Mouse (Mus musculus): Measurements from ENCODE around the gene Fam160a1. TPM values are rescaled to one million over a fixed set of nuclear protein-coding genes. Genes with fewer than 3 reads are reported as not detected.

Fam160a1 gene
- total RNA-seq (2021), result 1 to 10 TPM; 5.2 to 5.4 TPM
- long read RNA-seq, experiment 1, partial matches to known transcripts, result 2 of 5 reads
- long read RNA-seq, experiment 1, other reads (novel, unspliced or antisense), result 2 of 5 reads
- long read RNA-seq, experiment 2, partial matches to known transcripts, result 1 of 3 reads
- long read RNA-seq, experiment 2, other reads (novel, unspliced or antisense), result 2 of 3 reads

DNA sequence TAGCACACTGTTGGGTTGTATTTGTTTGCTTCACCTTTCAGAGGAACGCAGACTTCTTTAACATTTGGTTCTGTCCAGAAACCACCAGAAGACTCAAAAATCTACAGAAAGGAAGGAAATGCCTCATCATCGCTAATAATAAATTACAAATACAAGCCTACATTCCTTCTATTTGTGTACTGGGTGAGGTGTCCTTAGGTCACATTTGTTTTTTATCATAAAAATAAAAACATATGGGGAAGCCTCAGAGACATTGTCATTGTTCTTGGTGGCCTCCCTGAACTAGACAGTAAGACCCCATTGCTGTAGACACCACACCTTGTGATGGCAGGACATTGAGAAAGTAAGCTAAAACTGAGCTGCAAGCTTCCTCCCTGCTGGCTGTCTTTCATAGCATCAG, at the start of gene Fam160a1:
Fam160a1 (minus strand) TSS at position 101 of the 400 bp plus-strand sequence.
- intact Hi-C loops (cut with DNase I), result no loop called here
- DNase-seq (ENCODE audit: low spot score in 2 of 2), result no peak

DNA sequence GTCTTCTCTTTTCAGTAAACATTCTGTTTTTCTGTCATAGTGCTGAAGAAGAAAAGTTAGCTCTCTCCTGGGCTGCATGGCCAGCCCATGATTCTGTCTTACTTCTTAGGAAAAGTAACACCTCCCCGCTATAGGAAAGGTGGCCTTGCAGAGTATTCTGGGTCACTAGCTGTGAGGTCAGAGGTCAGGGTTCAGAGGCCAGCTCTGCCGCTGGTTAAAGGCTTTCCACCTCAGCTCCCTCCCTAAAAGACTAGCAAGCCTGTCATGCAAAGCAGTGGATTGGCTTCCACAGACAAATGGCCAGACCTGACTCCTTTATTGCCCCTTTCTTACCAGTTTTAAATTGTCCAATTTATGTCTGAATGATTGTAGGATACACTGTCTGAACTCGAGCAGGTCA, 46.9 kb upstream of the Fam160a1 start:
- intact Hi-C loops (cut with DNase I), result no loop called here

DNA sequence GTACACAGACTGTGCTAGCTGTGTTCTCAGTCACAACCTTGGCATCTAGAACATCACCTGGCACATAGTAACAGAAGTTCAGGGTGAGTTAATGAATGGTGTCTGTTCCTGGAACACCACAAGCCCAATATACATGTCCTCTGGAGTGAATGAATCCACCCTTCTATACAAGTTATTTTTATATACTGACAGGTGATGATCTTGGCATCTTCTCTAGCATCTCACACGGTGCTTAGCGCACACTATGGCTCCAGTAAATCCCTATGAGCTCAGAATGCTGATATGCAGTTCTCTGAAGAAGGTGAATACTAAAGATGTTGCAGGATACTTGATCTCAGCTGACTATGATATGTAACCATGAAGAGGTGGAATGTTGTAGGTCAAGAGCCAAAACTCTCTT, 45.8 kb upstream of the Fam160a1 start:
- intact Hi-C loops (cut with DNase I), result no loop called here

More for the DNA sequence above, 46.9 kb upstream of the Fam160a1 start:
- no peak for DNase-seq (ENCODE audit: low spot score in 2 of 2)

DNA sequence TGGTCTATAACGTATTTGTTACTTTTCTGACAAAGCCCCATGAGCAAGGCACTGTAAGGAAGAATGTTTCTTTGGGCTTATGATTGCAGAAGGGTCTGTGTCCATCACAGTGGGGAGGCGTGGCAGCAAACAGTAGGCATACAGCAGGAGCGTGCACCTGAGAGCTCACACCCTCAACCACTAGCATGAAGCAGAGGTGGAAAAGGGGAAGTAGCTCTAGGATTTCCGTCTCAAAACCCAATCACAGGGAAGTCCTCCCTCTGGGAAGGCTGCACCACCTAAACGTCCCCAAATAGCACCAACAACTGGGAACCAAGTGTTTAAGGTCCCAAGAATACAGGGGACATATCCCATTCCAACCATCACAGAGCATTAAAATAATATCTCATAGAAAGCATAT, 43.9 kb upstream of the Fam160a1 start:
- intact Hi-C loops (cut with DNase I), result no loop called here
- no peak for DNase-seq (ENCODE audit: low spot score in 2 of 2)

More for the DNA sequence above, 45.8 kb upstream of the Fam160a1 start:
- no peak for DNase-seq (ENCODE audit: low spot score in 2 of 2)

DNA sequence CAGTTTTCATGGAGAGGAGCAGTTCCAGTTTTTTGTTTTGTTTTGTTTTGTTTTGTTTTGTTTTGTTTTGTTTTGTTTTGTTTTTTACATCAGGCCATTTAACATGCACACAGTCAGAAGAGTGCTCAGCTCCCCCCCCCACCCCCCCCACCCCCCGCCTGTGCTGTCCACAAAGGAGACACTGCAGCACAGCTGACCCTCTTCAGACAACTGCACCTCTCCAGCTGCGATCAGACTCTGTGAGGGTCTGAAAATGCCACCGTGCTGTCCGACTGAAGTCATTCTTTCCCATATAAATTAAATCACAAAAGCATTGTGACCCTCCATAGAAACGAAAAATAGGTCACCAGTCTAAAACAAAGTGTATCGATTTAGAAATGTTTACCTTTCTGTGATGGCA, 42.2 kb upstream of the Fam160a1 start:
- no peak for DNase-seq (ENCODE audit: low spot score in 2 of 2)
- intact Hi-C loops (cut with DNase I), result no loop called here

DNA sequence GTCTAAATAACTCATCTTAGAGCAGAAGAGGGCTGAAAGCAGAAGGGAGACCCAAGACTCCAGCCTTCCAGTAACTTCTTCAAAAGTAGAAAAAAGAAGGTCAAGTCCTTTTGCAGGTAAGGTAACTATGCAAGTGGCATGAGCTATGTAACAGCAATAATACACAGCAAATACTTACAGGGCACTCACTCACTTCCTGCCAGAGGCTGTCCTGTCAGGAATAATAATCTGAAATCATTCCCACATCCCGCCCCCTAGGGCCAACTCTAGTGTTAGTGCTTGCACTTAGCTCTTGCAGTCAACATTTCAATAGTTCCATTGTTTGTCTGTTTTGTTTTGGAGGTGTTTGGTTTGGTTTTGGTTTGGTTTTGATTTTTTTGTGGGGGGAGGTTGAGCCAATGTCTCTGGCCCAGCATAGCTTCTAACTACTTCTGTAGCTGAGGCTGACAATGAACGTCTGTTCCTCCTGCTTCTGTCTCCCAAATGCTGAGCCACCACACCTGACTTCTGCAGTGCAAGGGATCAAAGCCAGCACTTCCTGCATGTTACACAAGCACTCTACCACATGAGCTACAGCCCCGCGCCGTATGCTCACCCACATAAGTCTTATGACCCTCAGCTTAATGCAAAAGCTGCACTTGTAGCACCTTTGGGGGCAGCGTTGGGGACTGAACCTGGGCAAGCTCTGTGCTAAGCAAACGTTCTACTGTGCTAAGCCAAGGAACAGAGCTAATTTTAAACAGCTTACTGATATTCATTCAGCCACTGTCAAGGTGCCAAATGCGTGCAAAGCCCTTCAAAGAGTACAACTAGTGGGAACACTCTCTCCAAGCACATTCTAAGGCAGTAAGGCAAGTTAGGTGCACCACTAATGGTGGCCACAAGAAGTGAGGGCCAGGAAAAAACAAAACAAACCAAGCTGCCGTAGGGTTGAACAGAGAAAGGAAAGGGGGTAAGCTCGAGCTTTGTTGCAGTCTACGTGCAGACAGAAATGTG, 41.3 kb upstream of the Fam160a1 start:
- peak; percentile 11 to 17 for DNase-seq (ENCODE audit: low spot score in 2 of 2)
- intact Hi-C loops (cut with DNase I), result no loop called here

DNA sequence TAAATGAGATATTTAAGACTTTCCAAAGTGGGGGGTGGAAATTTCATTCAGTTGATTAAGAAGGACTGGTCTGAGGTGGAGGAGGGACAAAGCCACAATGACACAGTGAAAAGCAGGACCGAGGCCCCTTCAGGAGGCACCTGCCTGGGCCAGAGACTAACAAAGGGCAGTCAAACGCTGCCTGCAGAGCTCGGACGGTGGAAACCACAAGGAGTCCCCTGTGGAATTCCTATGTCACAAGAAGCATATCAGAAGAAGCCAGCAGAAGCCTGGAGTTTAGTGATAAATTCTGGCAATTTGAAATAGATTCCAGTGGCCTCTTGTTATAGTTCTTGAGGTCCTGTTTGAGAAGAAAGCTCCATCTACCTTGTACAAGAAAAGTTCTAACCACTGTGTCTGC, 40.0 kb upstream of the Fam160a1 start:
- intact Hi-C loops (cut with DNase I), result no loop called here
- DNase-seq (ENCODE audit: low spot score in 2 of 2), result no peak

DNA sequence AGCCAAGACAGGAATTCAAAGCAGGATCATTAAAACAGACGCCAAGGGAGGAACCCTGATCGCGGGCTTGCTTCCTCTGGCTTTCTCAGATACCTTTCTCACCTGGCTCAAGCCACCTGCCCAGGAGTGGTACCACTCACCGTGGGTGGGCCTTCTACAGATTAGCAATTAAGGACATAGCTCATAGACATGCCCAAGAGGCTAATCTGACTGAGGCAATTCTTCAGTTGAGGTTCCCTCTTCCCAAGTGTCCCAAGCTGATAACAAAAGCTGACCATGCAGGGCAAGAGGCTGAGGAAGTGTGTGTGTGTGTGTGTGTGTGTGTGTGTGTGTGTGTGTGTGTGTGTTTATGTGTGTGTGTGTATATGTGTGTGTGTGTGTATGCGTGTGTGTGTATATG, 38.9 kb upstream of the Fam160a1 start:
- no peak for DNase-seq (ENCODE audit: low spot score in 2 of 2)
- intact Hi-C loops (cut with DNase I), result no loop called here

DNA sequence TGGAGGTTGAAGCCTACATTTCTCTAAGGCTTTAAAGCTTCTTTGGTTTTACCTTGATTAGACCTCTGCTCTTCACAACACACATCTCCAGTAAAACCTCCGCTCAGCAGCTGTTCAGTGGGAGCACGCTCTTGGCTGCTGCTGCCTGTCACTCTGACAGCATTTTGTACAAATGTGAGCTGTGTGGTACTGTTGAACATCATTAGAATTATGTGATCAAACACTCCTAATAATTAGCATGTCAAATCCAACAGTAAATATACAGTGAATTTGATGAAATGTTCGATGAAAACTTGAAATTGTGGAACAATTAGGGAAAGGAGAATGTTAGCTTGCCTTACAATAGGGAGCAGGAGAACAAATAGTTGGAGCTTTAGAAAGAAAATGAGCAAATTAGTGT, 38.0 kb upstream of the Fam160a1 start:
- intact Hi-C loops (cut with DNase I), result no loop called here
- DNase-seq (ENCODE audit: low spot score in 2 of 2), result no peak

DNA sequence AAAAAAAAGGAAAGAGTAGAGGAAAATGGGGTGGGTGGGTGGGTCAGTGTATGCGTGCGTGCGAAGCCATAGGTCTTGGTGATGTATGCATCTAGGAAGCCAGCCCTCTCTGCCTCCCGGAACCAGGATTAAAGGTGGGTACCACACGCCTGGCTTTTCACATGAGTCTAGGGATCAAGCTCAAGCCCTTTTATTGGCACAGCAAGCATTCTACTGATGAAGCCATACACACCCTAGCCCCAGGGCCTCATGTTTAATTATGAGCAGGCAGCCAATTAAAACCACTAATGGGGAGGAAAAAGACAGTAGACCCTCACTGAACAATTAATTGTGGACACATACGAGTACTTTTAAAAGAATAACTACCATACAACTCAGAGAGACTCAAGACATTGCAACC, 37.1 kb upstream of the Fam160a1 start:
- no peak for DNase-seq (ENCODE audit: low spot score in 2 of 2)
- intact Hi-C loops (cut with DNase I), result no loop called here

DNA sequence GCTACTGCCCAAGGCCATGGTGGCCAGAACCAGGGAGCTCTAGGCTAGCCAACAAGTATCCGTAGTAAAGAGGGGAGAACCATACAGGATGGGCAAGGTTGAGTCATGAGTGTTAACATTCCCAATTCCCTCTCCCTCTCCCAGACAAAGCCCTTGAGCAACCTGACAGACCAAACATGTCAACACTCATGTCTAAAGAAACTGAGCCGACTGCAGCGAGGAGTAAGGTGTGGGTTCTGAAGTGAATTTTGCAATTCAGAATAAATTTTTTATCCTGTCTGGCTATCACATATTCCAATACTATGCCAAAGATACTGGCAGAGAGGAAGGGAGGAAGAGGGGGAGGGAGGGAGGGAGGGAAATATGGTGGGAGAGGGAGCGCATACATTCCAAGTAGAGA, 36.6 kb upstream of the Fam160a1 start:
- DNase-seq (ENCODE audit: low spot score in 2 of 2), result no peak
- intact Hi-C loops (cut with DNase I), result no loop called here

DNA sequence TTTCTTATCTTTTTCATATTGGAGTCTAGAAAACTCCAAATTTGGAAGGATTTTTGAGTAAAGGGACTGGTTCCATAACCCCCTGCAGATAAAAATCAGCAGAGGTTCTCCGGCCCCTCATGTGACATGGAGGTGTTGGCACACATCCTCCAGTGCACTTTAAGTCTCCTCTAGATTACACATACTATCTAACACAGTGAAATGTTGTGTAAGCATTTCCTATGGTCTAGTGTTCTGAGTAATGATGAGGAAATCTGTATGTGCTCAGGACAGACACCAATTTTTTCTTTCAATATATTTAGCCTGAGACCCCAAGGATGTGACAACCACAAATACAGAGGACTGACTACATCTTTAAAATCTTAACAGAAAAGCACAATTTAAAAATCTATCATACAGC, 33.0 kb upstream of the Fam160a1 start:
- intact Hi-C loops (cut with DNase I), result no loop called here

DNA sequence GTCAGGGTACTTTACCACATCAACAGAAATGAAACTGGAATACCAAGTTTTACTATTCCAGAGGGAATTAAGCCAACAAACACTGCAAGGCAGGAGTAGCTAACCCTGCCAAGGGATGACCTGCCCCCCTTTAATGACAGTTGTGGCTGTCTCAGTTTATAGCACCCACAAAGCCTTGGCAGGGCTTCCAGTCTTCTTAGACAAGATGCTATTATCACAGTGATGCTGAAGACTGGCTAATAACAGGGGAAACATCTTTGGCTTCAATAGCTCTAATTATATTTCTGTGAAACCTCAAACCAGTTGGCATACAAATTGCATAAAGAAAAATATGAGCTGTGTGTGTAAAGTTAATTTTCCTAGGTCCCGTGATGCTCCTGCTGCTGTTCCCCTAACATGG, 29.2 kb upstream of the Fam160a1 start:
- intact Hi-C loops (cut with DNase I), result no loop called here
- no peak for DNase-seq (ENCODE audit: low spot score in 2 of 2)

More for the DNA sequence above, 33.0 kb upstream of the Fam160a1 start:
- DNase-seq (ENCODE audit: low spot score in 2 of 2), result no peak

DNA sequence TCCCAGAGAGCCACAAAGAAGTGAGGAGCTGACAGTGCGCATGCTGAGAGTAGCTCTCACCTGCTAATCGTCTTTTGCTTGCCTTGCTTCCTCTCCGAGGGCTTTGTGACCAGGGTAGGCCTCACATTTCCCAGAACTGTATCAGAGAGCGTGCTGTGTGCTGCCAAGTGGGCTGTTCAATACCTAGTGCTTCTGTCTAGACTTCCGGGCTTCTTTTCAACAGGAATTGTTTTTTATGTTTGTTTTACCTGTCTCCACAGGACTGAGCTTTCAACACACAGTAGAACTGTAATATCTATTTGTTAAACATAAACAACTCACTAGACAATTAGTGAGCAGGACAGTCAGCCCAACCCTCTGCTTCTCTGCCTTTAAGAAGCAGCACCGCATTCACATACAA, 28.2 kb upstream of the Fam160a1 start:
- DNase-seq (ENCODE audit: low spot score in 2 of 2), result no peak
- intact Hi-C loops (cut with DNase I), result no loop called here

DNA sequence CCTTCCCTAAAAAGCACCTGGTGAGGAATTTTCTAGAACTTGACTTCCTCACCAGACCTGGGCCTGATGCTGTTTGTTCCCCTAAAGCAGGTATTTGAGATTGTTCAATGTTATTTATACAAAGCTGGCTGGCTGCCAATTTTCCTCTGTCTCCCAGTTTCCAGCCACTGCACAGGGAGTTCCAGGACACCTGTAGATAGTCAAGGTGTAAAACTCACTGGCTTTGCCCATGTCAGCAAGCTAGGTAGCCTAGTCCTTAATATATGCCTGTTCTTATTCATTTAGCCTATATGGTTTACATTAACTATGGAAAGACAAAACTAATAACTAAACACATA, 25.8 kb upstream of the Fam160a1 start:
- intact Hi-C loops (cut with DNase I), result no loop called here
- no peak for DNase-seq (ENCODE audit: low spot score in 2 of 2)

DNA sequence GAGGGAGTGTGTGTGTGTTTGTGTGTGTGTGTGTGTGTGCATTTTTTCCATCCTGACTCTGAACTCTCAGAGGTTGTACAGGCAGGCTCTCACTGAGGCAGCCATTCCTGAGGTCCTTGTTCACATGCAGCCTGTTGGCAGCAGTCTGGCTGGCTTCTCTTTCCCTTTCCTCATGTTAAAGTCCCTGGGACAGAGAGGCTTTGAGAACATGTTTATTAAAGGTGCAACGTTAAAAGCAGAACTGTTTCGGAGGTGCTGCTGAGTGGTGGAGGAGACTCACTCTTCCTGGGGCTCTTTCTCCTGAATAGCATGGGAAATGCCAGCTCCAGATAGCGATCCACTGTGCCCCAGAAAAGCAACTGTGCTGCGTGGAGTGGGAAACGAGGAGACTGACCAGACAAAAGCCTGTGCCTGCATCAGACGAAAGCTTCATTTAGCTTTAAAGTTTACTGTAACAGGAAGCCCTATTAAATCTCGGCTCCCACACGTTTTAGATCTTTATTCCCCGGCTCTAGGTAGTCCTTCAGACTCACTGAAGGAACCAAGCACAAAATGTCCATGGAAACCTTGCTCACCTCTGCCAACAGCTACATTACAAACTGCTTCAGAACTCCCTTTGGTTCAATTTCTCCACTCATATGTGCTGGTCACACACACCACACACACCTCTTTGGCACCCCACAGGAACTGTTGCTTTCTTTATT, 25.2 kb upstream of the Fam160a1 start:
- no peak for DNase-seq (ENCODE audit: low spot score in 2 of 2)
- intact Hi-C loops (cut with DNase I), result no loop called here

DNA sequence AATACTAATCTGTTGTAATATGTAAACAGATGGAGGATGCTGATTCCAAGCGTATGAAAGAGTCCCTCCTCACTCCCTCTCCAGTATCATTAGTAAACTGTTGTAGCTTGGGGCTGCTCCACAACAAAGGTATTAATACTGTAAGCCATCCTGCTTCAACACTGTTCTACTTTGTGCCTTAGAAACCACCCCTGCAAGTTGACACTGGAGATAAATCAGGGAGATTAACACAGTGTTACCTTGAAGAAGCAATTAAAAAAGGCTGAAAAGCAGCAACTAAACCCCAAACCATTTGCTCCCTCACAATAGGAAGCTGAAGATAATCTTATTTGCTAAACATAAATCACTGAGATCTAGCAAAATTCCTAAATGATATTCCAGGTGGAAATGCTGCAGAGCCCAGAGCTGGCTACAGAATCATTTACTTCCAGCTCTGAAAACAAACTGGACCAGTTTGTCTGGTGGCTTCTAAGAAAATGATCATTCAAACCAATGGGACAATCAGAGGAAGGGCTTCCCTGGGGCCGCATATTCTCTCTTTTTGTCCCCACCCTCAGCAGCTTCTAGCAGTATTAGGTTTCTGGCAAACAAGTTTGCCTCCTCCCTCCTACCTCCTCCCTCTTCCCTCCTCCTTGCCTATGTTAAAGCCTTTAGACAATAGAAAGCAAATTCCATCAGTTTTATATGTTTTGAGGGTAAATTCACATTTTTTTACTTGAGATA, 24.5 kb upstream of the Fam160a1 start:
- DNase-seq (ENCODE audit: low spot score in 2 of 2), result no peak
- intact Hi-C loops (cut with DNase I), result no loop called here

DNA sequence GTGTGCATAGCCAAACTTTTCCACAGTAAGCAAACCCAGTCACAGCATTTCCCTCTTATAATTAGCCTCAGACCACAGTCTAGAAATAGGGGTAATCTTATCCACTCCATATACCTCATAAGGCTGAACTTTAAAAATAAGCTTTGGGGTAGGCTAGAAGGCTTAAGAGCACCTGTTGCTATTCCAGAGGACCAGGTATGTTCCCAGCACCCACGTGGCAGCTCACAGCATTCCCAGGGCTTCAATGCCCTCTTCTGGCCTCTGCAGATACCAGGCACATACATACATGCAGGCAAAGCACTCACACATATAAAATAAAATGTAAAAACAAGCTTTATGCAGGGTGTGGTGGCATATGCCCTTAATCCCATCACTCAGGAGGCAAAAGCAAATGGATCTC, 16.5 kb upstream of the Fam160a1 start:
- no peak for DNase-seq (ENCODE audit: low spot score in 2 of 2)
- intact Hi-C loops (cut with DNase I), result no loop called here

DNA sequence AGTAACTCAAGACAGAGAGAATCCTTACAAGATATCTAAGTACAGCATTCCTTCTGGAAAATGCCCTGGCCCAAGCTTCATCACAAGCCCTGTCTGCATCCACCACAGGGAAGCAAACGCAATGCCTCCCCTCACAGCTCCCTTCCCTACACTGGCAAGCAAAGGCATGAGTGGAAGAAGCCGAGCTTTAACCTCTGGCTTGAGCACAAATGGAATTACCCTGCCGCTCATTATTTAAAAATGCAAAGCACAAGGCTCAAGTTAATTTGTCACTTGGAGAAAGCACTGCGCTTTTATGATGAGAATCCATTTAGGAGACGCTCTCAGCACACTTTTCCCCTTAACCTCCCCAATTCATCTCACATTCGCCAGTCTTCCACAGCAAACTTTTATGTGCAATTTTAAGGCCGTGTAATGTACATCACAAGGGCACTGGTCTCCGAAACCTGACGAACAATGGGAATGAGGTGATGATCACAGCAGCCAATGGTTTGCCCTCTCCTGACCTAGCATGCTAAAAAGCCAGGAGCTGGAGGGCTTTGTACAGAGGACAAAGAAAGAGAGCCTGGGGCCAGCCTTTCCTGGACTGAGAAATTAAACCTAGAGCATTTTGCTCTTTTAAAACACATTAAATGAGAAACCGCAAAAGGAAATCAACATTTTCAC, 15.5 kb upstream of the Fam160a1 start:
- intact Hi-C loops (cut with DNase I), result no loop called here
- no peak for DNase-seq (ENCODE audit: low spot score in 2 of 2)
